Mouse (Mus musculus) olfactory bulb, adult 2 months (tissue): Measurements from ENCODE around the gene Lbhd1. TPM values are rescaled to one million over a fixed set of nuclear protein-coding genes. Genes with fewer than 3 reads are reported as not detected.
A peak's percentile ranks its signal among the peaks of the same experiment; 100 is the strongest.

ENCODE experiments used
- H3K27ac ChIP-seq: fragments of 200-500 bp; 2 replicates; pipeline ENCODE4 v1.5.1; 2012; ENCODE audit warnings: low read depth, low read length; ENCODE audit not compliant: insufficient read depth
- H3K4me1 ChIP-seq: fragments of 200-500 bp; 2 replicates; pipeline ENCODE4 v1.6.1; 2012; ENCODE audit warnings: low read length; ENCODE audit not compliant: control insufficient read depth, insufficient read depth
- H3K4me3 ChIP-seq: fragments of 200-500 bp; 2 replicates; pipeline ENCODE4 v1.5.1; 2012; ENCODE audit warnings: mild to moderate bottlenecking, low read depth, low read length, moderate library complexity; ENCODE audit not compliant: insufficient read depth
- CTCF ChIP-seq: fragments of 200-500 bp; IDR thresholded peaks from 2 replicates; pipeline ENCODE4 v1.5.1; 2012; ENCODE audit warnings: low read depth, mild to moderate bottlenecking, low read length, moderate library complexity; ENCODE audit not compliant: insufficient read depth
- POLR2A ChIP-seq: fragments of 200-500 bp; IDR thresholded peaks from 2 replicates; pipeline ENCODE4 v1.6.1; 2012; ENCODE audit warnings: mild to moderate bottlenecking, low read depth, low read length, moderate library complexity; ENCODE audit not compliant: insufficient read depth
- WGBS: fragments of 180-500 bp; shearing (Covaris S2); methylation state at CpG from one replicate; pipeline ENCODE4 v1.1.7; 2018; 5-methylcytosine and 5-hydroxymethylcytosine counted together
- polyA plus RNA-seq: library from polyadenylated mRNA; stranded (reverse); fragments of >200 nt; gene quantifications from 2 replicates; pipeline ENCODE4 v1.2.4, GENCODE M21; 2012; ENCODE audit warnings: low replicate concordance; ENCODE audit not compliant: missing spikeins, insufficient read depth, insufficient read length

Lbhd1 gene
- polyA plus RNA-seq, 1 experiment: not detected

GRCm38 (mm10) chr19:8870838-8871237, 12.7 kb upstream of the Lbhd1 start:
- Histone ChIP-seq H3K4me1 (peaks cover 4% of the 10 kb centered on the region), H3K4me3 (peak overlapping the region; percentile 96), H3K27ac (0 out of 2 replicates have a peak overlapping the region, but pooled peaks have one; percentile 41)
- WGBS: 38% methylated on average over 9 of the region's 9 CpGs
- TF ChIP-seq POLR2A: no peak
- no peak for TF ChIP-seq CTCF

GRCm38 (mm10) chr19:8871267-8872186, 12.0 kb upstream of the Lbhd1 start, which contains the start of gene Ubxn1:
Ubxn1 (plus strand) TSS chr19:8871496.
- Histone ChIP-seq H3K4me1 (peaks cover 4% of the 10 kb centered on the region), H3K27ac (peak within 1 kb of the TSS; percentile 57), H3K4me3 (peak within 1 kb of the TSS; percentile 96)
- WGBS: 1% methylated on average over 59 of the region's 59 CpGs
- TF ChIP-seq POLR2A (peak; percentile 57; the same call in 1 of the 2 replicates), CTCF (no peak)

GRCm38 (mm10) chr19:8872266-8872840, 11.2 kb upstream of the Lbhd1 start:
- no peak for TF ChIP-seq POLR2A
- no peak for TF ChIP-seq CTCF
- Histone ChIP-seq H3K4me3 (peak overlapping the region; percentile 96), H3K27ac (no peak overlapping the region), H3K4me1 (peaks cover 4% of the 10 kb centered on the region)
- WGBS: 72% methylated on average over 10 of the region's 10 CpGs

- WGBS: 92% methylated on average over 7 of the region's 7 CpGs
- H3K4me1 ChIP-seq: peaks cover 4% of the 10 kb centered on the region
- TF ChIP-seq CTCF (no peak), POLR2A (no peak)
- H3K27ac ChIP-seq: no peak overlapping the region
- H3K4me3 ChIP-seq: no peak overlapping the region
These were observed 8.5 kb upstream of the Lbhd1 start for GRCm38 (mm10) chr19:8875031-8875430.

- WGBS: under 1% methylated on average over 42 of the region's 42 CpGs
- H3K4me1 ChIP-seq: peaks cover 3% of the 10 kb centered on the region; the same call in 1 of the 2 replicates
- peak within 1 kb of the TSS; percentile 87 for H3K27ac ChIP-seq
- H3K4me3 ChIP-seq: peak within 1 kb of the TSS; percentile 65
- TF ChIP-seq CTCF (no peak), POLR2A (peak; percentile 49)
These were observed 3.1 kb upstream of the Lbhd1 start, which contains the start of gene Uqcc3 for GRCm38 (mm10) chr19:8880311-8881033. Uqcc3 (minus strand) TSS chr19:8880923.

- TF ChIP-seq POLR2A (no peak), CTCF (no peak)
- 5% methylated on average over 3 of the region's 3 CpGs for WGBS
- Histone ChIP-seq H3K4me1 (peaks cover 3% of the 10 kb centered on the region; the same call in 1 of the 2 replicates), H3K27ac (0 out of 2 replicates have a peak overlapping the region, but pooled peaks have one; percentile 17), H3K4me3 (peak overlapping the region; percentile 65)
These were observed 2.5 kb upstream of the Lbhd1 start for GRCm38 (mm10) chr19:8881034-8881392.

- Histone ChIP-seq H3K4me1 (no peaks in the 10 kb centered on the region), H3K27ac (no peak overlapping the region), H3K4me3 (no peak overlapping the region)
- TF ChIP-seq CTCF: no peak
- no peak for TF ChIP-seq POLR2A
- WGBS: 59% methylated on average over 1 of the region's 1 CpGs
These were observed 3.5 kb downstream of the Lbhd1 start for GRCm38 (mm10) chr19:8886916-8887584.
